Mouse (Mus musculus) T-helper 17 cell (primary cell): ENCODE data around the gene Polr2i.

Experiments used
- in situ Hi-C, 2 experiments: fragments of 300-600 bp; cut with MboI, MseI; formaldehyde crosslinking; loops; 1 replicate in 1 of 2; 2 replicates in 1 of 2; pipeline ENCODE4 v1.15.1; 2025; ENCODE audit warnings: high pct_unique_total_duplicates in 2 of 2

The Polr2i gene

GRCm38 (mm10) chr7:30265041-30265440, 33.3 kb downstream of the Polr2i start:
- in situ Hi-C loops, result no loop called here

GRCm38 (mm10) chr7:30265531-30265930, 33.8 kb downstream of the Polr2i start:
- in situ Hi-C loops, result no loop called here

- in situ Hi-C loops, result no loop called here
Observed at GRCm38 (mm10) chr7:30265935-30266334, 34.2 kb downstream of the Polr2i start.

GRCm38 (mm10) chr7:30266780-30267179, 35.0 kb downstream of the Polr2i start:
- in situ Hi-C loops, result no loop called here

GRCm38 (mm10) chr7:30269641-30270040, 37.9 kb downstream of the Polr2i start:
- in situ Hi-C loops, result no loop called here

- in situ Hi-C loops, result no loop called here
Observed at GRCm38 (mm10) chr7:30274383-30274782, 42.6 kb downstream of the Polr2i start.

GRCm38 (mm10) chr7:30278911-30279310, 47.2 kb downstream of the Polr2i start:
- in situ Hi-C loops, result loop anchor here in 1 of 2 experiments (5.0 kb wide), 1 partner anchor 42 kb away; the partner anchor contains the start of gene Ovol3

- in situ Hi-C loops, result loop anchor here in 1 of 2 experiments (5.0 kb wide), 1 partner anchor 42 kb away; the partner anchor contains the start of gene Ovol3
Observed at GRCm38 (mm10) chr7:30279536-30279935, 47.8 kb downstream of the Polr2i start.

- in situ Hi-C loops, result loop anchor here in 1 of 2 experiments (5.0 kb wide), 1 partner anchor 43 kb away; the partner anchor contains the start of gene Ovol3
Observed at GRCm38 (mm10) chr7:30279951-30280669, 48.4 kb downstream of the Polr2i start, which contains the start of the genes Thap8 and Wdr62. TSS of gene Thap8 (plus strand) at chr7:30280094. TSS of gene Wdr62 (minus strand) at chr7:30280419.

- in situ Hi-C loops, result no loop called here
Observed at GRCm38 (mm10) chr7:30280670-30281138, 49.0 kb downstream of the Polr2i start.

- in situ Hi-C loops, result no loop called here
Observed at GRCm38 (mm10) chr7:30281522-30281921, 49.8 kb downstream of the Polr2i start.

- in situ Hi-C loops, result no loop called here
Observed at GRCm38 (mm10) chr7:30282740-30283139, 51.0 kb downstream of the Polr2i start.
